Mouse (Mus musculus): Measurements from ENCODE around the gene Ddx60.

GRCm38 (mm10) chr8:61997125-61997524, 69.2 kb downstream of the Ddx60 start:
- TF ChIP-seq CTCF (IDR thresholded peaks at IDR 0.05; ENCODE audit: low read depth): no peak
- TF ChIP-seq EP300 (IDR thresholded peaks at IDR 0.05; ENCODE audit: low read depth): no peak

Data from liver, embryonic 14.5 days (tissue).